Mouse (Mus musculus) gastrocnemius, postnatal 36 days (tissue): ENCODE measurements around the gene Ldlrad3. TPM values are rescaled to one million over a fixed set of nuclear protein-coding genes. Genes with fewer than 3 reads are reported as not detected.
A peak's percentile ranks its signal among the peaks of the same experiment; 100 is the strongest.

ENCODE experiments used
- DNase-seq, 2 experiments: peaks; one replicate each; pipeline ENCODE4 v3.0.0; 2022
- intact Hi-C: fragments of 180-260 bp; cut with DNase I; formaldehyde crosslinking; loops from one replicate; pipeline ENCODE4 v1.15.1; 2025
- total RNA-seq, 2 experiments: library from RNA; stranded (reverse); gene quantifications; 2 replicates each; pipeline ENCODE4 v1.2.3; 2021

The Ldlrad3 gene
- total RNA-seq, 2 experiments from 2014 or later = 4.1 to 5.4 TPM

GRCm38 (mm10) chr2:101932169-101932936 is 253.8 kb downstream of the Ldlrad3 start:
- intact Hi-C loops = no loop called here
- peak in 1 of 2 experiments; percentile 14 for DNase-seq

GRCm38 (mm10) chr2:101925591-101926188 is 260.5 kb downstream of the Ldlrad3 start:
- intact Hi-C loops = no loop called here
- no peak for DNase-seq

GRCm38 (mm10) chr2:101925183-101925582 is 261.0 kb downstream of the Ldlrad3 start:
- intact Hi-C loops = no loop called here
- no peak for DNase-seq

- intact Hi-C loops = no loop called here
- no peak for DNase-seq
These were observed 263.0 kb downstream of the Ldlrad3 start for GRCm38 (mm10) chr2:101923181-101923580.

GRCm38 (mm10) chr2:101922302-101922701 is 263.9 kb downstream of the Ldlrad3 start:
- intact Hi-C loops = no loop called here
- DNase-seq = no peak

GRCm38 (mm10) chr2:101920136-101920554 is 266.0 kb downstream of the Ldlrad3 start:
- intact Hi-C loops = no loop called here
- DNase-seq = no peak

GRCm38 (mm10) chr2:101918518-101918917 is 267.7 kb downstream of the Ldlrad3 start:
- intact Hi-C loops = no loop called here
- no peak for DNase-seq

GRCm38 (mm10) chr2:101909326-101910080 is 276.7 kb downstream of the Ldlrad3 start:
- DNase-seq = no peak
- intact Hi-C loops = loop anchor here (5.0 kb wide), 2 partner anchors 113 to 183 kb away; no protein-coding TSS in a partner anchor

- intact Hi-C loops = loop anchor here (5.0 kb wide), 2 partner anchors 114 to 184 kb away; no protein-coding TSS in a partner anchor
These were observed 277.4 kb downstream of the Ldlrad3 start for GRCm38 (mm10) chr2:101908773-101909172.

GRCm38 (mm10) chr2:101907386-101908022 is 278.7 kb downstream of the Ldlrad3 start:
- no peak for DNase-seq
- intact Hi-C loops = loop anchor here (5.0 kb wide), 2 partner anchors 115 to 185 kb away; no protein-coding TSS in a partner anchor

More at GRCm38 (mm10) chr2:101908773-101909172, 277.4 kb downstream of the Ldlrad3 start:
- DNase-seq = no peak

GRCm38 (mm10) chr2:101906379-101906690 is 279.9 kb downstream of the Ldlrad3 start:
- intact Hi-C loops = loop anchor here (5.0 kb wide), 2 partner anchors 116 to 186 kb away; no protein-coding TSS in a partner anchor
- no peak for DNase-seq

- DNase-seq = peak; percentile 61 to 62
- intact Hi-C loops = loop anchor here (2.0 to 5.0 kb wide), 3 partner anchors 117 to 547 kb away; partner anchors contain the start of gene Fjx1
These were observed 280.4 kb downstream of the Ldlrad3 start for GRCm38 (mm10) chr2:101905534-101906378.

- intact Hi-C loops = no loop called here
- DNase-seq = no peak
These were observed 284.0 kb downstream of the Ldlrad3 start for GRCm38 (mm10) chr2:101902196-101902595.

Other genes with a start within 250 kb of the Ldlrad3 start
- gene Trim44, start 221.4 kb upstream of the Ldlrad3 start, total RNA-seq = 10 to 100 TPM; 10.6 to 14.2 TPM